Comparison of ENCODE assay signal across 17 mouse cellular contexts in the genomic region with DNA sequence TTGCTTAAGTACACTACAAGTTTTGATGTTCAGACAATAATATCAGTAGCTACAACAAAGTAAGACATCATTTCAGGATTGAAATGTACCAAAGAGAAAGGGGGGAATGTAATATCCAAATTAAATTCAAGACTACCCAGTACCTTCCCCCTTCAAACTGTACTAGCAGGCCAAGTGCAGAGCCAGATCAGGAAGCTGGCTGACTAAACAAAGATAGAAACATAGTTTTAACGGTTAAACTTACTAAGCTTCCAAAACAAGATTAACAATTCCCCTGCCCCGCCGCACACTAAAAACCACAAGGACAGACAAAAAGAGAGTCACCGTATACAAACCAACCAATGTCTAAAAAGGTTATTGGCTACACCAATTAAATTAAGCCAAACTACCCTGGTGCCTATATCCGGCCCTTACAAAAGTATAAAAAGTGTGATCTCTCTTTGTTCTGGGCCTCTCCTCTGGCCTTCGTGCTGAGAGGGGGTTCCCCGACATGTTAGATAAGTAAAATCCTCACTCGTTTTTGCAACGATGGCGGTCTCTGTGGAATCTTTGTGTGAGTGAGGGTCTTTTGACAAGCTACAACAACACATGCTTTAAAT. TPM values are rescaled to one million over a fixed set of nuclear protein-coding genes. Genes with fewer than 3 reads are reported as not detected.
"Had no signal": no experiment of that assay in that cellular context is flagged by ENCODE, and none has a peak within 500 bp of the region (broad histone marks: within the 10 kb centered on the region; RNA-seq: fewer than 3 reads in every experiment).

No protein-coding gene starts in this region.

- H3K9ac ChIP-seq: lung, embryonic 15.5 days; midbrain, embryonic 12.5 days; neural tube, embryonic 12.5 days; stomach, embryonic 15.5 days had no signal

- H3K27ac ChIP-seq: lung, embryonic 15.5 days; macrophage; midbrain, embryonic 12.5 days; neural tube, embryonic 12.5 days; stomach, embryonic 15.5 days; stomach, postnatal 0 days had no signal

- H3K36me3 ChIP-seq: lung, embryonic 15.5 days; midbrain, embryonic 12.5 days; neural tube, embryonic 12.5 days; stomach, embryonic 15.5 days had no signal

- H3K4me1 ChIP-seq: lung, embryonic 15.5 days; midbrain, embryonic 12.5 days; neural tube, embryonic 12.5 days; stomach, embryonic 15.5 days had no signal

- H3K27me3 ChIP-seq: lung, embryonic 15.5 days; neural tube, embryonic 12.5 days; stomach, embryonic 15.5 days had no signal

- DNase-seq: lung, adult 2 months; lung, postnatal 14 days; lung, postnatal 36 days; midbrain, embryonic 14.5 days; right cerebral cortex, postnatal 14 days; thymus, adult 2 months; thymus, postnatal 25 days; thymus, postnatal 4 days had no signal

- H3K9me3 ChIP-seq: lung, embryonic 15.5 days; megakaryocyte, embryonic 14.5 days; midbrain, embryonic 12.5 days; neural tube, embryonic 12.5 days; stomach, embryonic 15.5 days had no signal

- H3K4me3 ChIP-seq: lung, embryonic 15.5 days; megakaryocyte, embryonic 14.5 days; midbrain, embryonic 12.5 days; neural tube, embryonic 12.5 days; stomach, embryonic 15.5 days had no signal

- ATAC-seq: lung, postnatal 0 days had no signal

- H3K4me2 ChIP-seq: lung, embryonic 15.5 days; midbrain, embryonic 12.5 days; neural tube, embryonic 12.5 days; stomach, embryonic 15.5 days had no signal

RNA-seq across cellular contexts. Expression of a gene that starts 26.7 kb away (rescaled TPM):
- total RNA-seq: neutrophil, adult 5-6 weeks had no signal
- polyA plus RNA-seq: macrophage had no signal
